Mouse (Mus musculus): Measurements from ENCODE around the gene Tnfrsf25.

DNA sequence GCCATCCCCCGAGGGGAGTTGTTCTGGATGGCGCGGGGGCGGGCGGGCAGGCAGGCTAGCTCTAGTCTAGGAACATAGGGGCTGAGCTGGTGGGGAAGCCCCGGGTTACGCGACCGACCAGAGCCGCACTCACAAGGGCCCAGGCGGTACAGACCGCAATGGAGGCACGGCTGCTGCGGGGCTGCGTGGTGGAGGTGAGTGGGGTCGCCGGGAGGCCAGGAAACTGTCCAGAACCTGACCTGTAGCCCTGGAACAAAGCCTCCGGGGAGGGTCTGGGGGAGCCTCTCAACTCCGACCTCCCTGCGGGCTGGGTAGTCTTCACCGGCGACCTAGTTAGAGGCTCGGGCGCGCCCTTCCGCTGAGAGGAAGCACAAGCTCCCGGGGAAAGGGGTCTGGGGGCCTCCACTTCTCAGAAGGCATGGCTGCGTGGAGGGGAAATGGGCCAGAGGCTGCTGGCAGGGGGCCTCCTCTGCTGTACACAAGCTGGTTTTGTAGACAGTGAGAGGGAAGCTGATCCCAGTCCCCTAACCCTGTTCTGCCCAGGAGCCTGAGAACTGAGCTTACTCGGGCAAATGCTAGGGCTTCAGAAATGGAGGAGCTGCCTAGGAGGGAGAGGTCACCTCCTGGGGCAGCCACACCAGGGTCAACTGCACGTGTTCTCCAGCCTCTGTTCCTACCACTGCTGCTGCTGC is at the start of gene Tnfrsf25:
- no peak for TF ChIP-seq CTCF (IDR thresholded peaks at IDR 0.05)
- TF ChIP-seq EP300 (IDR thresholded peaks at IDR 0.05) = no peak
